Mouse (Mus musculus) C2C12 (cell line): ENCODE measurements around the gene Hoxb5. TPM values are rescaled to one million over a fixed set of nuclear protein-coding genes. Genes with fewer than 3 reads are reported as not detected.

Experiments
- H3K27me3 ChIP-seq: one replicate; pipeline ENCODE4 v1.6.1; 2011; ENCODE audit not compliant: control insufficient read depth, insufficient read depth, insufficient read length
- H3K36me3 ChIP-seq: one replicate; pipeline ENCODE4 v1.6.1; 2011; ENCODE audit not compliant: control insufficient read depth, insufficient read depth
- H3K4me3 ChIP-seq: one replicate; pipeline ENCODE4 v1.5.1; 2011; ENCODE audit warnings: mild to moderate bottlenecking, control low read depth; ENCODE audit not compliant: poor library complexity, insufficient read depth, severe bottlenecking
- H3K79me2 ChIP-seq: one replicate; pipeline ENCODE4 v1.6.1; 2011; ENCODE audit not compliant: control insufficient read depth, insufficient read depth
- H3K79me3 ChIP-seq: one replicate; pipeline ENCODE4 v1.6.1; 2011; ENCODE audit warnings: low read depth, control low read depth
- H3ac ChIP-seq: one replicate; pipeline ENCODE3; 2011; ENCODE audit warnings: low read depth; ENCODE audit not compliant: control insufficient read depth, insufficient read length
- CEBPB ChIP-seq: IDR thresholded peaks from one replicate; pipeline ENCODE4 v1.6.1; 2011; ENCODE audit warnings: low read depth, mild to moderate bottlenecking, control low read depth, moderate library complexity
- CTCF ChIP-seq: IDR thresholded peaks from one replicate; pipeline ENCODE4 v1.5.1; 2011; ENCODE audit not compliant: control insufficient read depth, insufficient read depth, insufficient read length
- FOSL1 ChIP-seq: IDR thresholded peaks from one replicate; pipeline ENCODE4 v1.8.0; 2011; ENCODE audit warnings: mild to moderate bottlenecking, low read length; ENCODE audit not compliant: poor library complexity, insufficient read depth, severe bottlenecking
- MAX ChIP-seq: IDR thresholded peaks from one replicate; pipeline ENCODE4 v1.6.1; 2011; ENCODE audit warnings: mild to moderate bottlenecking, control low read depth
- MYOD1 ChIP-seq: IDR thresholded peaks from one replicate; pipeline ENCODE4 v1.6.1; 2011; ENCODE audit warnings: low read depth; ENCODE audit not compliant: control insufficient read depth, insufficient read length
- MYOG ChIP-seq: IDR thresholded peaks from one replicate; pipeline ENCODE4 v1.6.1; 2011; ENCODE audit not compliant: control insufficient read depth, insufficient read length; ENCODE audit errors: extremely low read depth
- USF1 ChIP-seq: IDR thresholded peaks from one replicate; pipeline ENCODE4 v1.6.1; 2011; ENCODE audit warnings: low read depth, mild to moderate bottlenecking, control low read depth, moderate library complexity
- polyA plus RNA-seq: library from polyadenylated mRNA; unstranded; fragments of >200 nt; fragmentation: generic; extraction: Trizol; gene quantifications from one replicate; pipeline ENCODE4 v1.2.1, GENCODE M21; 2012; ENCODE audit warnings: missing spikeins

Hoxb5 gene
- polyA plus RNA-seq, 1 experiment: not detected

GRCm38 (mm10) chr11:96334002-96334364 lies 30.8 kb downstream of the Hoxb5 start:
- TF ChIP-seq CTCF (no peak), MYOG (no peak), FOSL1 (no peak), MYOD1 (no peak)
- Histone ChIP-seq H3K4me3 (no peak overlapping the region), H3K27me3 (peaks cover 92% of the 10 kb centered on the region), H3K36me3 (no peaks in the 10 kb centered on the region), H3K79me2 (no peaks in the 10 kb centered on the region), H3ac (no peak overlapping the region), H3K79me3 (no peaks in the 10 kb centered on the region)

GRCm38 (mm10) chr11:96334998-96335397 lies 31.9 kb downstream of the Hoxb5 start:
- Histone ChIP-seq H3K79me3 (no peaks in the 10 kb centered on the region), H3K4me3 (no peak overlapping the region), H3K27me3 (peaks cover 92% of the 10 kb centered on the region), H3K79me2 (no peaks in the 10 kb centered on the region), H3K36me3 (no peaks in the 10 kb centered on the region), H3ac (no peak overlapping the region)
- TF ChIP-seq FOSL1: no peak
- no peak for TF ChIP-seq CTCF
- TF ChIP-seq USF1: no peak
- TF ChIP-seq MYOD1: no peak
- TF ChIP-seq CEBPB: no peak
- no peak for TF ChIP-seq MAX
- TF ChIP-seq MYOG: no peak

- no peak overlapping the region for H3ac ChIP-seq
- no peak overlapping the region for H3K4me3 ChIP-seq
- no peaks in the 10 kb centered on the region for H3K79me2 ChIP-seq
- peaks cover 96% of the 10 kb centered on the region for H3K27me3 ChIP-seq
- no peaks in the 10 kb centered on the region for H3K36me3 ChIP-seq
- TF ChIP-seq MAX (no peak), USF1 (no peak), FOSL1 (no peak), MYOD1 (no peak), CEBPB (no peak), MYOG (no peak), CTCF (no peak)
- H3K79me3 ChIP-seq: no peaks in the 10 kb centered on the region
Observed at GRCm38 (mm10) chr11:96336597-96336996, 33.5 kb downstream of the Hoxb5 start.

- Histone ChIP-seq H3K79me3 (no peaks in the 10 kb centered on the region), H3K27me3 (peaks cover 96% of the 10 kb centered on the region), H3K4me3 (no peak overlapping the region)
Observed at GRCm38 (mm10) chr11:96337026-96337425, 33.9 kb downstream of the Hoxb5 start.

GRCm38 (mm10) chr11:96338957-96339855 lies 36.1 kb downstream of the Hoxb5 start:
- TF ChIP-seq MYOD1 (no peak), CTCF (no peak), FOSL1 (no peak), CEBPB (no peak), MAX (no peak), MYOG (no peak), USF1 (no peak)
- H3K79me3 ChIP-seq: no peaks in the 10 kb centered on the region
- H3K36me3 ChIP-seq: no peaks in the 10 kb centered on the region
- H3K27me3 ChIP-seq: peaks cover 88% of the 10 kb centered on the region
- H3K79me2 ChIP-seq: no peaks in the 10 kb centered on the region
- H3ac ChIP-seq: no peak overlapping the region
- H3K4me3 ChIP-seq: no peak overlapping the region

More at GRCm38 (mm10) chr11:96337026-96337425, 33.9 kb downstream of the Hoxb5 start:
- Histone ChIP-seq H3K36me3 (no peaks in the 10 kb centered on the region), H3K79me2 (no peaks in the 10 kb centered on the region), H3ac (no peak overlapping the region)
- no peak for TF ChIP-seq CTCF
- TF ChIP-seq FOSL1: no peak
- no peak for TF ChIP-seq MYOD1
- TF ChIP-seq MYOG: no peak
- no peak for TF ChIP-seq USF1
- no peak for TF ChIP-seq MAX
